Mouse (Mus musculus): ENCODE data around the gene Ybey. TPM values are rescaled to one million over a fixed set of nuclear protein-coding genes. Genes with fewer than 3 reads are reported as not detected.

Gene Ybey
- 3.3 and 4.2 TPM in 2 replicates for polyA plus RNA-seq (2015; fragmentation: Nextera tagmentation; extraction: Ambion mirVana)

DNA sequence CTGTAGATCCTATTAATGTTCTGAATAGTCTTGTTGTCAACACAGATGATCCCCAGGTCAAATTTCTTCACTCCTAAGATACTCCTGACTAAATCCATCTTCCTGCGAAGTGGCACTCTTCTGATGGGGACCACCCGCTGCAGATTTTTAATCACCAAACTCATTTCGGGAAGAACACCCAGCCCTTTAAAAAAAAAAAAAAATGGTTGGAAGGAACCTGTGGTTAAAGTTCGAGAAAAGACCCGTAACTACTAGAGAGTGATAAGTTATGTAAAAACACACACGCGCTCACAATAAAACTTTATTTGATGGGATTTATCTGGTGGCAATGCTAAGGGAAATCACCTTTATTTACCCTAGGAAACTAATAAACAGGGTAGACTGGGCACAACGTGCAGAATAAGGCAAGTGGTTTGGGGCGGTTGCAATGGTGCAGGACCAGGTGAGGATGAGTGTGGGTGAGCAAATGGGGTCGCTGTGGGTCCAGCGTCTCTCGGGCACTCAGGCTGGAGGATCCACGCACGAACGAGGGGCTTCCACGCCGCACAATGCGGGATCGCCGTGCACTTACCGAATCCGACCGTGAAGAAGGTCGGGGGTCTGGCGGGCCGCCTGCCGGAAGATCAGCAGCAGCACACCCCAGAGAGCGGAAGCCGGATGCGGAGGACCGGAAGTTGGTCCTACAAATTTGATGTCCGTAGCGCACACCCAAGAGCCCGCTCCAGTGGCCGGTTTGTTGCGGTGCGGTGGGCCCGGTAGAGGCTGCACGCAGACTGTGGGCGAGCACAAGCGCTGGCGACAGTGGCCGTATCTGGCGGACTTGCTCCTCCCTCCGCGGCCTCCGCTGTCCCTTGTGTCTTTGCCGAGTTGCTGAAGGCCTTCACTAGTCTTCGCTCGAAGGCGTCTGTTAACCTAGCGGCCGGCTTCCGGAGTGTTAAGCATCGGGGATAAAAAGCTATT is at the start of gene Ybey, which contains the start of gene Mcm3ap:
Gene Ybey (minus strand): TSS at position 912 of the 960 bp plus-strand sequence.
Gene Mcm3ap (plus strand): TSS at position 725 of the 960 bp plus-strand sequence.
- peak within 1 kb of the TSS; percentile 86 for H3K4me3 ChIP-seq (replicated peaks)
- DNase-seq (peak; percentile 84), ATAC-seq (ENCODE audit: low read depth) (peak; percentile 97)
- H3K4me1 ChIP-seq (replicated peaks): peaks cover 29% of the 10 kb centered on the region
- peak within 1 kb of the TSS; percentile 89 for H3K9ac ChIP-seq
- peak within 1 kb of the TSS; percentile 92 for H3K27ac ChIP-seq
- H3K4me2 ChIP-seq: peak within 1 kb of the TSS; percentile 61
- no peaks in the 10 kb centered on the region for H3K9me3 ChIP-seq (replicated peaks)
- H3K36me3 ChIP-seq: peaks cover 35% of the 10 kb centered on the region
- WGBS (ENCODE audit: insufficient replicate concordance): under 1% methylated on average over 55 of the region's 55 CpGs
- no peaks in the 10 kb centered on the region for H3K27me3 ChIP-seq

DNA sequence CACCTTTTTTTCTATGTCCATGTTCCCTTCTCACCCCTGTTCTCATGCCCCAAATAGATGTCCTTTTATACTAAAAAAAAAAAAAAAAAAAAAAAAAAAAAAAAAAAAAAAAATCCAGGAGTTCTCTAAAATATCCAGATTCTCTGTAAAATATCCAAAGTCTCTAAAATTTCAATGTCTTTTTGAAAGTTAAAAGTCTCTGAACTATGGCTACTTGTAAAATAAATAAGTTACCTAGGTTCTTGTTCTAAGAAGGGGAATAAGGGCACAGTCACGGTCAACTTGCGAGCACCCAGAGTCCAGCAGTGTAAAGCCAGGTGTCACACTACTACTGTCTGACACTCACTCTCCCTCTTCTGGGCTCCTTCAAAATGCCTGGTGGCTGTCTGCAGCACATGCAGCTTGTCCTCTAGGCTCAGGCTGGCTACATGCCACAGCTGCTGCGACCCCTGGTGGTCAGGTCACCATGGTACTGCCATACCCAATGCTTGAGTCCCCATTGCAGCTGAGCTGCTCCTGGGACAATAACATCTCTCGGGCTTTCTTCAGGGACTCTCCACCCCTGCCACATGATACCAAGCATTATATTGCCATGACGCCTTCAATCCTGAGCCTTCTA is 44.2 kb upstream of the Ybey start:
- H3K4me3 ChIP-seq (replicated peaks): no peak overlapping the region
- H3K27ac ChIP-seq: no peak overlapping the region
- ATAC-seq (ENCODE audit: low read depth): peak; percentile 81
- peaks cover 65% of the 10 kb centered on the region for H3K36me3 ChIP-seq
- no peaks in the 10 kb centered on the region for H3K9me3 ChIP-seq (replicated peaks)
- no peaks in the 10 kb centered on the region; the same call in 1 of the 2 replicates for H3K4me1 ChIP-seq (replicated peaks)
- H3K4me2 ChIP-seq: no peak overlapping the region
- H3K9ac ChIP-seq: no peak overlapping the region
- DNase-seq: peak; percentile 62
- 36% methylated on average over 5 of the region's 5 CpGs for WGBS (ENCODE audit: insufficient replicate concordance)
- no peaks in the 10 kb centered on the region for H3K27me3 ChIP-seq

DNA sequence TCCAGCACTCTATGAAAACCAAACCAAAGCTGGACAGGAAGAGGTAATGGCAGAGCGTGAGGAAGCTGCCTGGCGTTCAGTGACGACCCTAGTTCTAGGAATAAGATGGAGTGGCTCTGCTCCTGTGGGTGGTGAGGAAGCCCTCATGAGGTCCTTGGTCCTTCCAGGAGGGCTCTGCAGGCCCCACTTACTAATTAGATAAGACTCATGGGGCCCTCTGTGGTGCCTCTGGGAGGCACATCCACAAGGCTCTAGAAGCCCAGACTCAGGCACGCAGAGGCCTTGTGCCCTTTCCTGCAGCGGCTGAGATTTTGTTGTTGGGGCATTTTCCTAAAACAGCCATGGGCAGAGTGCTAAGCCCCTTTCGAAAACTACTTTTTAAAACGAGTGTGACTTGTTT is 37.0 kb upstream of the Ybey start:
- Histone ChIP-seq H3K9ac (no peak overlapping the region), H3K27me3 (no peaks in the 10 kb centered on the region), H3K4me1 (replicated peaks) (peaks cover 3% of the 10 kb centered on the region), H3K27ac (no peak overlapping the region), H3K36me3 (peaks cover 87% of the 10 kb centered on the region), H3K4me3 (replicated peaks) (no peak overlapping the region), H3K9me3 (replicated peaks) (no peaks in the 10 kb centered on the region), H3K4me2 (no peak overlapping the region)
- ATAC-seq (ENCODE audit: low read depth) (peak; percentile 68), DNase-seq (no peak)
- 70% methylated on average over 7 of the region's 7 CpGs for WGBS (ENCODE audit: insufficient replicate concordance)

DNA sequence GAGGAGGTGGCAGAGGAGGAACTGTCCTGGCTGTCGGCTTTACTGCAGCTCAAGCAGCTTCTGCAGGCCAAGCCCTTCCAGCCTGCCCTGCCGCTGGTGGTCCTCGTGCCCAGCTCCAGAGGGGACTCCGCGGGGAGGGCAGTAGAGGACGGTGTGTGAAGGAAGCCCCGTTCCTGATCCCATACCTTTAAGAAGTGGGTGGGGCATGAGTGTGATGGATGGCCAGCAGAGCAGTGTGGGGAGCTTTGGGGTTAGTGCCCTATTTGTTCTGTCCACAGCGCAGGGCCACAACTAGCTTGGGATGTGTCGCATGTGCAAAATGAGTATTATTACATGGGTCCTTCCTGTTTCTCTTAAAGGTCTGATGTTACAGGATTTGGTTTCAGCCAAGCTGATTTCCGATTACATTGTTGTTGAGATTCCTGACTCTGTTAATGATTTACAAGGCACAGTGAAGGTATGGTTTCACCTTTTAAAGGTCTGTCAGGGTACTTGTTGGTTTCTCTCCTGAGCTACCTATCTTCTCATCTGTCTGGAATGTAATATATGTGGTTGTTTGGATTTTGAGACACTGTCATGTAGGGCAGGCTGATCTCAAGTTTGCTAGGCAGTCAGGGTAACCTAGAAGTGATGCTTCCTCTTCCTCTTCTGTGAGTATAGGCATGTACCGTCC is 35.5 kb upstream of the Ybey start:
- WGBS (ENCODE audit: insufficient replicate concordance): 74% methylated on average over 11 of the region's 11 CpGs
- peaks cover 3% of the 10 kb centered on the region for H3K4me1 ChIP-seq (replicated peaks)
- no peak overlapping the region for H3K4me2 ChIP-seq
- H3K27ac ChIP-seq: no peak overlapping the region
- DNase-seq (no peak), ATAC-seq (ENCODE audit: low read depth) (0 out of 2 replicates have a peak, but pooled peaks have one; percentile 20)
- no peak overlapping the region for H3K4me3 ChIP-seq (replicated peaks)
- H3K9me3 ChIP-seq (replicated peaks): no peaks in the 10 kb centered on the region
- peaks cover 89% of the 10 kb centered on the region for H3K36me3 ChIP-seq
- H3K9ac ChIP-seq: no peak overlapping the region
- H3K27me3 ChIP-seq: no peaks in the 10 kb centered on the region

DNA sequence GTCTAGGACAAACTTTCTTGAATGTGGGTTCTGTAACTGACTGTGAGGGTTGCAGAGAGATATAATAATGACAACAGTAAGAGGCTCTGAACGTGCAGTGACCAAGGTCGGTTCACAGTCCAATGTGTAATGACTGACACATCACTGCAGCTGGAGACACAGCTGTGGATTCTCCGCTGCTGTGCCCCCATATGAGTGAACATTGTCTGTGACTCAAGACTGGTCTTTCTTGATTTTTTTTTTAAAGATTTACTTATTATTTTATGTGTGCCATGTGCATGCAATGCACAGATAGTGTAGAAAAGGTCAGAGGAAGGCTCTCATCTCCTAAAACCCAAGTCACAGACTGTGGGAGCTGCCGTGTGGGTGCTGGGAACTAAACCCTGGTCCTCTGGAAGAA is 28.6 kb upstream of the Ybey start:
- DNase-seq (no peak), ATAC-seq (ENCODE audit: low read depth) (no peak)
- 87% methylated on average over 4 of the region's 4 CpGs for WGBS (ENCODE audit: insufficient replicate concordance)
- no peak overlapping the region for H3K4me3 ChIP-seq (replicated peaks)
- no peak overlapping the region for H3K9ac ChIP-seq
- no peaks in the 10 kb centered on the region for H3K9me3 ChIP-seq (replicated peaks)
- no peak overlapping the region for H3K27ac ChIP-seq
- no peak overlapping the region for H3K4me2 ChIP-seq
- H3K36me3 ChIP-seq: peaks cover 92% of the 10 kb centered on the region
- no peaks in the 10 kb centered on the region for H3K27me3 ChIP-seq
- H3K4me1 ChIP-seq (replicated peaks): peaks cover 28% of the 10 kb centered on the region

DNA sequence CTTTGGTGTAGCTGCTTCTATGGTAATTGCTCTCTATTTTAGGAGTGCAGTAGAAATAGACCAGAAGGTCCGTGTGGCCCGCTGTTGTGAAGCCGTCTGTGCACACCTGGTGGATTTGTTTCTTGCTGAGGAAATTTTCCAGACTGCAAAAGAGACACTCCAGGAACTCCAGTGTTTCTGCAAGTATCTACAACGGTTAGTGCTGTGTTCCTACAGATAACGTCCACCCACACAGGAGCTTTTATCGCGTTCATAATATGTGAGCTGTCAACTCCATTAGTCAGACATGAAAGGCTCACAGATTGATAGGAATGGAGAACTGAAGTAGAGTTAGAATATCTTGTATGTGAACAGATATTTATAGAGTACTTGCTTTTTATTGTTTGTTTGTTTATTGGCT is 27.5 kb upstream of the Ybey start:
- 53% methylated on average over 7 of the region's 7 CpGs for WGBS (ENCODE audit: insufficient replicate concordance)

DNA sequence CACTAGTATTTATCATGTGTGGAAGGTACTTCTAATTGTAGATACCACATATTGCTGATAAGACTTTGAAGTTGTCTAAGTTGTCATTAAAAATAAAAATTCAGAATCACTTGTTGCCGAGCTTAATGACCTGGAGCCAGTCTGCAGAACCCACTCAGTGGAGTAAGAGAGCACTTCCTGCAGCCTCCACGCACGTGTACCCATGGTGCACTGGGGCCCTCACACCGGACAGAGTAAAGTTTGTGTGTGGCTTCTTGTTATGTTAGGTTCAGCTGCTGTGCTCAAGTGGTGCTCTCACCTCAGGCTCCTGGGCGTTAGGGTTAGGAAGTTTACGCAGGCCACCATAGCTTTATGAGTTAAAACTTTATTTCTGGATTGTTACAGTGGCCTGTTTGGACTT is 26.6 kb upstream of the Ybey start:
- no peak overlapping the region for H3K4me2 ChIP-seq
- no peak overlapping the region for H3K9ac ChIP-seq
- peaks cover 87% of the 10 kb centered on the region for H3K36me3 ChIP-seq
- no peaks in the 10 kb centered on the region for H3K27me3 ChIP-seq
- H3K4me3 ChIP-seq (replicated peaks): no peak overlapping the region
- H3K4me1 ChIP-seq (replicated peaks): peaks cover 28% of the 10 kb centered on the region
- H3K27ac ChIP-seq: 0 out of 2 replicates have a peak overlapping the region, but pooled peaks have one; percentile 29
- no peaks in the 10 kb centered on the region for H3K9me3 ChIP-seq (replicated peaks)
- WGBS (ENCODE audit: insufficient replicate concordance): 72% methylated on average over 6 of the region's 6 CpGs
- ATAC-seq (ENCODE audit: low read depth) (no peak), DNase-seq (no peak)

More for the DNA sequence above, 27.5 kb upstream of the Ybey start:
- 0 out of 2 replicates have a peak overlapping the region, but pooled peaks have one; percentile 29 for H3K27ac ChIP-seq
- H3K36me3 ChIP-seq: peaks cover 85% of the 10 kb centered on the region
- peak; percentile 57; the same call in 1 of the 2 replicates for ATAC-seq (ENCODE audit: low read depth)
- no peak overlapping the region for H3K4me2 ChIP-seq
- no peaks in the 10 kb centered on the region for H3K9me3 ChIP-seq (replicated peaks)
- no peak overlapping the region for H3K4me3 ChIP-seq (replicated peaks)
- H3K27me3 ChIP-seq: no peaks in the 10 kb centered on the region
- H3K9ac ChIP-seq: no peak overlapping the region
- no peak for DNase-seq
- peaks cover 28% of the 10 kb centered on the region for H3K4me1 ChIP-seq (replicated peaks)

DNA sequence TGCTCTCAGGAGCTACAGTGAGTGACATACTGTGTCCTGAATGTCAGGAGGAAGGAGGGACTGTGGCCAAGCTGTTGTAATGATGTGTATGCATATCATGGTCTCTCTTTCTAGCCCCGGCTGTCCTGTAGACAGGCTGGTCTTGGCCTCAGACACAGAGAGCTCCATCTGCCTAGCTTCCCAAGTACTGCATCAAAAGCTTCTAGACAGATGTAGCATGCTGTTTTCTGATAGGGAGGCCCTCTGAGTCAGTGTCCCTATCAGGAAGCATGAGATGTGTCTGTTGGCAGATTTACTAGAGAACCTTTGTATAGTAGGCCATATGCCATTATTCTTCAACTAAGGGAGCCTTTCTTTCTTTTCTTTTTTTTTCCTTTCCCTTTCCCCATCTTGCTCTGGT is 24.6 kb upstream of the Ybey start:
- peak; percentile 28 for DNase-seq
- no peak overlapping the region for H3K4me3 ChIP-seq (replicated peaks)
- peaks cover 31% of the 10 kb centered on the region for H3K4me1 ChIP-seq (replicated peaks)
- no peaks in the 10 kb centered on the region for H3K27me3 ChIP-seq
- peaks cover 87% of the 10 kb centered on the region for H3K36me3 ChIP-seq
- H3K4me2 ChIP-seq: no peak overlapping the region
- H3K9me3 ChIP-seq (replicated peaks): no peaks in the 10 kb centered on the region
- peak; percentile 84 for ATAC-seq (ENCODE audit: low read depth)
- no peak overlapping the region for H3K27ac ChIP-seq
- H3K9ac ChIP-seq: no peak overlapping the region
- 53% methylated on average over 1 of the region's 1 CpGs for WGBS (ENCODE audit: insufficient replicate concordance)

DNA sequence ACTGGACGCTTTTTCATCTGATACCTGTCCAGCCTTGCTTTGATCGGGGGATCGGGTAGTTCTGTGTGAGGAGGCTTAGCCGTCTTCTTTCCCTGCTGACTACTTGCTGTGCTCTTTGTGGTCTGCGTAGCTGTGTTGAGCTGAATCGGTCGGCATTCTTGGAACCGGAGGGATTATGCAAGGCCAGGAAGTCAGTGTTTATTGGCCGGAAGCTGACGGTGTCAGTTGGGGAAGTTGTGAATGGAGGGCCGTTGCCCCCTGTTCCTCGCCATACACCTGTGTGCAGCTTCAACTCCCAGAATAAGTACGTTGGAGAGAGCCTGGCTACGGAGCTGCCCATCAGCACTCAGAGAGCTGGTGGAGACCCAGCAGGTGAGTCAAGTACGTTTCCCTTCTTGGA is 20.3 kb upstream of the Ybey start:
- peaks cover 91% of the 10 kb centered on the region for H3K36me3 ChIP-seq
- H3K27me3 ChIP-seq: no peaks in the 10 kb centered on the region
- WGBS (ENCODE audit: insufficient replicate concordance): 72% methylated on average over 15 of the region's 15 CpGs
- no peak overlapping the region for H3K4me2 ChIP-seq
- ATAC-seq (ENCODE audit: low read depth) (no peak), DNase-seq (no peak)
- H3K27ac ChIP-seq: peak overlapping the region; percentile 34; the same call in 1 of the 2 replicates
- H3K9ac ChIP-seq: no peak overlapping the region
- no peak overlapping the region for H3K4me3 ChIP-seq (replicated peaks)
- no peaks in the 10 kb centered on the region for H3K9me3 ChIP-seq (replicated peaks)
- peaks cover 26% of the 10 kb centered on the region for H3K4me1 ChIP-seq (replicated peaks)

DNA sequence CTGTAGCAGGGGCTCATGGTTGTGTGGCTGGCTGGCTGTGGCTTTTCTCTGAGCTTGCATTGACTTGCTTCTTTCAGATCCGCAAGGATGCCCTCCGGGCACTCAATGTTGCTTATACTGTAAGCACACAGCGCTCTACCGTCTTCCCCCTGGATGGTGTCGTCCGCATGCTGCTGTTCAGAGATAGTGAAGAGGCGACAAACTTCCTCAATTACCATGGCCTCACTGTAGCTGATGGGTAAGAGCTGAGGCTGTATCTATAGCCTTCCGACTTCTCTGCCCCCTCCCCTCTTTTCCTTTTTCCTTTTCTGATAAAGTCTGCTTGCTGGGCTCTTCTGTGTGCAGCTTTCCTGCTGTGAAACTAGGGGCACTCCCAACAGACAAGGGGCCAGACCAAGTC is 19.4 kb upstream of the Ybey start:
- no peaks in the 10 kb centered on the region for H3K9me3 ChIP-seq (replicated peaks)
- ATAC-seq (ENCODE audit: low read depth): peak; percentile 78
- H3K27ac ChIP-seq: peak overlapping the region; percentile 34
- H3K4me2 ChIP-seq: no peak overlapping the region
- 29% methylated on average over 8 of the region's 8 CpGs for WGBS (ENCODE audit: insufficient replicate concordance)
- H3K4me1 ChIP-seq (replicated peaks): peaks cover 17% of the 10 kb centered on the region
- H3K27me3 ChIP-seq: no peaks in the 10 kb centered on the region
- no peak overlapping the region for H3K4me3 ChIP-seq (replicated peaks)
- H3K36me3 ChIP-seq: peaks cover 91% of the 10 kb centered on the region
- DNase-seq: peak; percentile 40
- H3K9ac ChIP-seq: no peak overlapping the region

DNA sequence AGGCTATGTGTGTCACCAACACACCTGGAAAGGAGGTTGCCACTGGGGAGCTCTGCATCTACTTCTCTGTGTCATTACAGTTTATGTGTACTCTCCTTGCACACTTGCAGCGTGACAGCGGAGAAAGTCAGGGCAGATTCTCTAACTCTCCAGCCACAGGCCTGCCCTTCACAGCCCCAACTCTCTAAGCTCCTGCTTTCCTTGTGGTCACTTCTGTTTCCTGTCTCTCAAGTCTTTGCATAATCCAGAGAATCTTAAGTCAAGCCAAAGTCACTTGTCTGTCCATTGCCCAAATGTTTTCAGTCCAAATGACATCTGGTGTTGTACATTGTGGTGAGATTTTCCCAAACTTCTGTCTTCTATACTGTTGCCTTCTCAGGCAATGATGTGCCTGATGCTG is 17.4 kb upstream of the Ybey start:
- no peaks in the 10 kb centered on the region for H3K27me3 ChIP-seq
- H3K36me3 ChIP-seq: peaks cover 97% of the 10 kb centered on the region
- no peak overlapping the region for H3K9ac ChIP-seq
- H3K4me1 ChIP-seq (replicated peaks): peaks cover 15% of the 10 kb centered on the region; the same call in 1 of the 2 replicates
- H3K9me3 ChIP-seq (replicated peaks): no peaks in the 10 kb centered on the region
- WGBS (ENCODE audit: insufficient replicate concordance): 59% methylated on average over 2 of the region's 2 CpGs
- no peak overlapping the region for H3K4me3 ChIP-seq (replicated peaks)
- H3K4me2 ChIP-seq: no peak overlapping the region
- no peak overlapping the region for H3K27ac ChIP-seq
- no peak for ATAC-seq (ENCODE audit: low read depth)
- DNase-seq: no peak
